29 mouse cellular contexts compared by ENCODE assay signal in genomic region chr16:25254646-25255045, GRCm38 (mm10). TPM values are rescaled to one million over a fixed set of nuclear protein-coding genes. Genes with fewer than 3 reads are reported as not detected.
A peak's percentile ranks its signal among the peaks of the same experiment; 100 is the strongest.
DNase-seq lines count a peak whose midpoint lies in the region; ATAC-seq and TF ChIP-seq lines count a peak whose summit lies in the region.
"Had no signal": no experiment of that assay in that cellular context is flagged by ENCODE, and none has a peak within 500 bp of the region (broad histone marks: within the 10 kb centered on the region; RNA-seq: fewer than 3 reads in every experiment).

No protein-coding gene starts in this region.

- H3K4me1 ChIP-seq in forebrain, embryonic 15.5 days, result peaks cover 9% of the 10 kb centered on the region; the same call in 1 of the 2 replicates
- no peaks in the 10 kb centered on the region for H3K4me1 ChIP-seq in forebrain, embryonic 12.5 days
- peaks cover 3% of the 10 kb centered on the region; the same call in 1 of the 2 replicates for H3K4me1 ChIP-seq in lung, embryonic 15.5 days
- H3K4me1 ChIP-seq in bone marrow macrophage, adult 2 months (ENCODE audit: control insufficient read depth, insufficient read depth, low read length), result peaks cover 47% of the 10 kb centered on the region
- H3K4me1 ChIP-seq: heart, embryonic 10.5 days; hindbrain, embryonic 12.5 days; midbrain, embryonic 15.5 days had no signal

- no peaks in the 10 kb centered on the region for H3K9me3 ChIP-seq in forebrain, embryonic 15.5 days
- no peaks in the 10 kb centered on the region for H3K9me3 ChIP-seq in forebrain, embryonic 12.5 days
- no peaks in the 10 kb centered on the region for H3K9me3 ChIP-seq in lung, embryonic 15.5 days
- H3K9me3 ChIP-seq: embryonic facial prominence, embryonic 13.5 days; heart, embryonic 10.5 days; hindbrain, embryonic 12.5 days; limb, embryonic 13.5 days; midbrain, embryonic 15.5 days had no signal

- no peak overlapping the region for H3K4me2 ChIP-seq in forebrain, embryonic 15.5 days (replicated peaks)
- H3K4me2 ChIP-seq in forebrain, embryonic 12.5 days, result no peak overlapping the region
- no peak overlapping the region; the same call in 1 of the 2 replicates for H3K4me2 ChIP-seq in lung, embryonic 15.5 days
- H3K4me2 ChIP-seq: embryonic facial prominence, embryonic 13.5 days; hindbrain, embryonic 12.5 days; limb, embryonic 13.5 days; liver, embryonic 11.5 days; midbrain, embryonic 15.5 days had no signal

- no peaks in the 10 kb centered on the region for H3K27me3 ChIP-seq in forebrain, embryonic 15.5 days
- H3K27me3 ChIP-seq in forebrain, embryonic 12.5 days, result no peaks in the 10 kb centered on the region
- no peaks in the 10 kb centered on the region for H3K27me3 ChIP-seq in lung, embryonic 15.5 days
- H3K27me3 ChIP-seq: embryonic facial prominence, embryonic 13.5 days; hindbrain, embryonic 12.5 days; limb, embryonic 13.5 days; midbrain, embryonic 15.5 days had no signal

- ATAC-seq in forebrain, embryonic 15.5 days (replicated peaks), result no peak
- ATAC-seq in forebrain, embryonic 12.5 days (ENCODE audit: low FRiP score), result no peak
- ATAC-seq in lung, embryonic 15.5 days (ENCODE audit: borderline replicate concordance, extremely low read depth, low FRiP score, low TSS enrichment), result no peak
- ATAC-seq: hindbrain, postnatal 0 days; intestine, embryonic 16.5 days had no signal

- TF ChIP-seq CTCF in bone marrow macrophage, adult 2 months (IDR thresholded peaks at IDR 0.05; ENCODE audit: low read depth, low read length), result no peak
- no peak for TF ChIP-seq CTCF in brain, embryonic 14.5 days (IDR thresholded peaks at IDR 0.05; ENCODE audit: borderline replicate concordance, extremely low read depth, insufficient read depth, insufficient read length)

- H3K9ac ChIP-seq in forebrain, embryonic 15.5 days (replicated peaks), result no peak overlapping the region
- H3K9ac ChIP-seq in forebrain, embryonic 12.5 days, result no peak overlapping the region
- no peak overlapping the region for H3K9ac ChIP-seq in lung, embryonic 15.5 days
- H3K9ac ChIP-seq: embryonic facial prominence, embryonic 13.5 days; hindbrain, embryonic 12.5 days; limb, embryonic 13.5 days; midbrain, embryonic 15.5 days had no signal

- H3K36me3 ChIP-seq in forebrain, embryonic 15.5 days, result no peaks in the 10 kb centered on the region
- H3K36me3 ChIP-seq in forebrain, embryonic 12.5 days (replicated peaks), result no peaks in the 10 kb centered on the region
- no peaks in the 10 kb centered on the region for H3K36me3 ChIP-seq in lung, embryonic 15.5 days
- H3K36me3 ChIP-seq: embryonic facial prominence, embryonic 13.5 days; heart, embryonic 10.5 days; hindbrain, embryonic 12.5 days; limb, embryonic 13.5 days; midbrain, embryonic 15.5 days had no signal

- no peak for TF ChIP-seq POLR2A in bone marrow macrophage, adult 2 months (IDR thresholded peaks at IDR 0.05; ENCODE audit: borderline replicate concordance, low read depth, low read length)
- no peak for TF ChIP-seq POLR2A in brain, embryonic 14.5 days (IDR thresholded peaks at IDR 0.05; ENCODE audit: borderline replicate concordance, extremely low read depth, insufficient read depth, insufficient read length, poor library complexity, severe bottlenecking)

- peak overlapping the region; percentile 83 for H3K27ac ChIP-seq in forebrain, embryonic 15.5 days (replicated peaks)
- no peak overlapping the region for H3K27ac ChIP-seq in forebrain, embryonic 12.5 days
- H3K27ac ChIP-seq in lung, embryonic 15.5 days, result peak overlapping the region; percentile 61
- H3K27ac ChIP-seq in bone marrow macrophage, adult 2 months (ENCODE audit: insufficient read depth, low read depth, low read length), result no peak overlapping the region
- H3K27ac ChIP-seq: embryonic facial prominence, embryonic 13.5 days; heart, embryonic 10.5 days; hindbrain, embryonic 12.5 days; hindbrain, postnatal 0 days; kidney, postnatal 0 days; limb, embryonic 13.5 days; macrophage; midbrain, embryonic 15.5 days; stomach, postnatal 0 days had no signal

- no peak for DNase-seq in lung, adult 18-20 months
- DNase-seq in brain, embryonic 14.5 days (ENCODE audit: low read depth), result peak; percentile 39
- DNase-seq in right cerebral cortex, postnatal 4 days, result no peak
- DNase-seq: adrenal gland, postnatal 25 days; B cell, adult 2 months; cerebellum, adult 8-10 months; gastrocnemius, postnatal 10 days; kidney, adult 8-10 months; thymus, adult 18-20 months; thymus, postnatal 25 days had no signal

- no peak overlapping the region for H3K4me3 ChIP-seq in forebrain, embryonic 15.5 days
- H3K4me3 ChIP-seq in forebrain, embryonic 12.5 days (replicated peaks), result no peak overlapping the region
- no peak overlapping the region for H3K4me3 ChIP-seq in lung, embryonic 15.5 days
- H3K4me3 ChIP-seq in bone marrow macrophage, adult 2 months (ENCODE audit: insufficient read depth, low read length), result peak overlapping the region; percentile 29
- H3K4me3 ChIP-seq: embryonic facial prominence, embryonic 13.5 days; heart, embryonic 10.5 days; hindbrain, embryonic 12.5 days; limb, embryonic 13.5 days; midbrain, embryonic 15.5 days had no signal

- WGBS in forebrain, embryonic 15.5 days, result 50% methylated on average over 6 of the region's 6 CpGs
- WGBS in forebrain, embryonic 12.5 days, result 86% methylated on average over 6 of the region's 6 CpGs
- 66% methylated on average over 6 of the region's 6 CpGs for WGBS in lung, embryonic 15.5 days

RNA-seq across cellular contexts. Expression of gene Tprg, which starts 32.0 kb away (rescaled TPM):
- not detected in 2 replicates for polyA plus RNA-seq in forebrain, embryonic 15.5 days (2015; fragmentation: Nextera tagmentation; extraction: Ambion mirVana)
- not detected in 2 replicates for polyA plus RNA-seq in forebrain, embryonic 12.5 days (2016; fragmentation: Nextera tagmentation; extraction: Ambion mirVana)
- 0.31 and 0.44 TPM in 2 replicates for polyA plus RNA-seq in lung, embryonic 15.5 days (2015; fragmentation: Nextera tagmentation; extraction: Ambion mirVana)
- not detected in 2 replicates for polyA plus RNA-seq in bone marrow macrophage, adult 2 months (2012; ENCODE audit: insufficient read depth, insufficient read length, missing spikeins)
- not detected in 2 replicates for polyA plus RNA-seq in brain, embryonic 14.5 days (2012; rRNA removed)
- polyA plus RNA-seq: heart, embryonic 10.5 days; hindbrain, embryonic 12.5 days; large intestine, adult 2 months; limb, embryonic 13.5 days; liver, embryonic 11.5 days; liver, embryonic 16.5 days; macrophage; neural tube, embryonic 11.5 days; spleen, adult 2 months had no signal

Comparison
In these comparisons a context has a peak if more than half of its experiments do, and no peak if none do; other contexts are left out.
1. H3K27ac ChIP-seq: peak in forebrain, embryonic 15.5 days (single experiment) and lung, embryonic 15.5 days (single experiment); none in forebrain, embryonic 12.5 days (single experiment) and bone marrow macrophage, adult 2 months (single experiment).